Mouse (Mus musculus): ENCODE results near the gene Ptprg. TPM values are rescaled to one million over a fixed set of nuclear protein-coding genes. Genes with fewer than 3 reads are reported as not detected.

Ptprg gene
- polyA plus RNA-seq, 1 experiment from 2014 or later = 34.4 TPM

DNA sequence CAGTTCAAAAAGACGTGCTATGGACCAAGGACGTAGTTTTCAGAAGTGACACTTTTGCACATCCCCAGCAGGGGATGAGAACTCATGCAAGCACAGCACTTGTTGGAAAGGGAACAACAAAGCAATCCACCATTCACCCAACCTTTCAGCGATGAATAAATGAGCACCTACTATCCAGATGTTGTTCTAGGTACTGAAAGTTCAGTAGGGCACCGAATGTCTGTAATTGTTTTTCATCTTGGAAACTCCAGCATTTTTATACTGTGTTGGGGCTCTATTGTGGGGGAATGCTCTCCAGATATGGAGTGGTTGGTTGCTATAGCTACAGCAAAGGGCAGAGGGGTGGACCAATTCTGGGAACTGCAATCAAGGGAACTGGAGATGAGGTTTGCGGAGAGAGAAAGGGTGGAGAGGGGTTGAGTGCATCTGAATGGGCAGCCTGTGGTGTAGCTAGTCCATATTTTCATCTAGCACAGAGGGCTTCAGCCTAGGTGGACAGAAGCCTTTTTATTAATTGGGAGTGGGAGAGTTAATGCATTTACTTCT is 352.9 kb downstream of the Ptprg start:
- Histone ChIP-seq H3K27ac (no peak overlapping the region), H3K4me1 (peaks cover 9% of the 10 kb centered on the region), H3K4me3 (no peak overlapping the region), H3K9ac (no peak overlapping the region), H3K36me3 (no peaks in the 10 kb centered on the region), H3K4me2 (no peak overlapping the region), H3K9me3 (no peaks in the 10 kb centered on the region), H3K27me3 (no peaks in the 10 kb centered on the region)
- WGBS = 83% methylated on average over 5 of the region's 5 CpGs
- ATAC-seq (ENCODE audit: insufficient number of reproducible peaks, insufficient read depth, low FRiP score, low TSS enrichment, low read depth) = no peak

DNA sequence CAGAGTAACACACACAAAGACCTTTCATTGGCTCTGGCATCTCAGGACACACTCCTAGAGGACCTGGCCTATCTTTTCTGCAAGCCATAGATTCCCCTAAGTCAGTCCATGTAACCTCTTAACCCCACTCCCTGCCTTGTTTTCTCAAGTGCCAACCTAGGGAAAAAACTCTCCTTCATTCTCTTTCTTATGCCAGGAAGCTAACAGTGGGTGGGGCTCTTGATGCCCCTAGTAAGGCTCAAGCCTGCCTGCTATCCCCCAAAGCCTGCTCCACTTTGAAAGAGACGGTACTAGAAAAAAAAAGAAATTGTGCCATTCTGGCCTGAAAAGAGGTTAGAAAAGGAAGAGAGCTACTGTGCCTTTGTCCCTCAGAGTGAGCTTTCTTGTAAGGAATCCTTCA is 358.9 kb downstream of the Ptprg start:
- no peak for ATAC-seq (ENCODE audit: insufficient number of reproducible peaks, insufficient read depth, low FRiP score, low TSS enrichment, low read depth)
- no peaks in the 10 kb centered on the region for H3K9me3 ChIP-seq
- H3K4me3 ChIP-seq = no peak overlapping the region
- no peak overlapping the region for H3K9ac ChIP-seq
- H3K4me2 ChIP-seq = no peak overlapping the region
- no peaks in the 10 kb centered on the region for H3K27me3 ChIP-seq
- H3K36me3 ChIP-seq = no peaks in the 10 kb centered on the region
- H3K27ac ChIP-seq = no peak overlapping the region
- H3K4me1 ChIP-seq = no peaks in the 10 kb centered on the region
- WGBS = 87% methylated on average over 1 of the region's 1 CpGs

DNA sequence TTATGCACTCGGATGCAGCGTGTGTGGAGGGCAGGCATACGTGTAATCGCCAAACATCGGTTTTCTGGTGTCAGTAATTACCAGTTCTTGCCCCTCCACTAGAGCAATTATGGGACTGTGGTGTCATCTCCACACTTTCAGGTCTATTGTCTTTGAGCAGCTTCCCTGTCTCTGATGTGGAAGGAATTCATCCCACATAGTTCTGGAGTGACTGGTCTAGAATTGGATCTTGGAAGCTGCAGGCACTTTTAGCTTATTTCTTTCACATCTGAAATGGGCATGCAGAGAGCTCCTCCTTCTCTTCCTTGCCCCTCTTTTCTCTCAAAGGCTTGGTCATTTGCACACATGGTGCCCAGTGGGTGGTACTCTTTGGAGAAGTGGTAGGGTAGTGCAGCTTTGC is 363.9 kb downstream of the Ptprg start:
- ATAC-seq (ENCODE audit: insufficient number of reproducible peaks, insufficient read depth, low FRiP score, low TSS enrichment, low read depth) = no peak
- Histone ChIP-seq H3K36me3 (no peaks in the 10 kb centered on the region), H3K27ac (no peak overlapping the region), H3K4me2 (no peak overlapping the region), H3K27me3 (no peaks in the 10 kb centered on the region), H3K4me1 (no peaks in the 10 kb centered on the region), H3K9me3 (no peaks in the 10 kb centered on the region), H3K4me3 (no peak overlapping the region), H3K9ac (no peak overlapping the region)
- WGBS = 86% methylated on average over 5 of the region's 5 CpGs

DNA sequence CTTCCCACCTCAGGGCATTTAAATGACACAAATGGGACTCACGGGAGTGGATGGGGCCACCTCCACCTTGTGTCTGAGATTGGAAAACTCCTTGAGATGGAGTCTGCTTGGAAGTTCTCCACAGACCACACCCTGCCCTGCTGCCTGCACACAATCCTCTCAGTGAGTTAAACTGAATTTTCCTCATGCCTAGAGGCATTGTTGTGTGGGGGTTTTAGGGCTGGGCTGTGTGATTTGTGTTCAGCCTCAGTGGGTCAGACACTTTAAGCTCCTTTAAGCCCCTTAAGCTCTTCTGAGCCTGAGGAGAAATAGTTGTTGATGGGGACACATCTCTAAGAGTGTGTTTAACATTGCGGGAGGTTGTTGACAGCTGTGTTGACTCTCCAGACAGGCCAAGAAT is 375.2 kb downstream of the Ptprg start:
- no peak for ATAC-seq (ENCODE audit: insufficient number of reproducible peaks, insufficient read depth, low FRiP score, low TSS enrichment, low read depth)
- Histone ChIP-seq H3K4me1 (no peaks in the 10 kb centered on the region), H3K36me3 (no peaks in the 10 kb centered on the region), H3K4me2 (no peak overlapping the region), H3K9ac (no peak overlapping the region), H3K27me3 (no peaks in the 10 kb centered on the region), H3K27ac (no peak overlapping the region), H3K4me3 (no peak overlapping the region), H3K9me3 (no peaks in the 10 kb centered on the region)
- 59% methylated on average over 2 of the region's 2 CpGs for WGBS

DNA sequence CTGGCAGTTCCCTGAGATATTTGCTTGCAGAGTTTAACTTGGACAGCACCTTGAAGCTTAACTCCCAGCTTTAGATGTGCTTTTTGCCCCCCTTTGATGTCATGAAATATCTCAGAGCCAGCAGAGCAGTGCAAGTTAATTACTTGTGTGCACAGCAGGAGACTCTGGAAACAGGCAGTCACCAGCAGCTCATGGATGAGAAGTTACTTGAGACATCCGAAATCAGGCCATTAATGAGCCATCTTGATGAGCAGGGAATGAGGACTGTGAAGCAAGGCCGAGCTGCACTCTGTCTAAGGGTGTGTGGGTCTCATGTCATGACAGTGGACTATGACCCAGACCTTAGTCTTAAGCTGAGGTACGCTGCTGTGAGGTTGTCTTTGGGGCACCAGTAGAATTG is 379.2 kb downstream of the Ptprg start:
- H3K36me3 ChIP-seq = no peaks in the 10 kb centered on the region
- no peak overlapping the region for H3K4me3 ChIP-seq
- H3K27me3 ChIP-seq = no peaks in the 10 kb centered on the region
- no peak overlapping the region for H3K27ac ChIP-seq
- no peaks in the 10 kb centered on the region for H3K9me3 ChIP-seq
- 65% methylated on average over 3 of the region's 3 CpGs for WGBS
- no peak overlapping the region for H3K4me2 ChIP-seq
- H3K9ac ChIP-seq = no peak overlapping the region
- H3K4me1 ChIP-seq = no peaks in the 10 kb centered on the region
- ATAC-seq (ENCODE audit: insufficient number of reproducible peaks, insufficient read depth, low FRiP score, low TSS enrichment, low read depth) = no peak

DNA sequence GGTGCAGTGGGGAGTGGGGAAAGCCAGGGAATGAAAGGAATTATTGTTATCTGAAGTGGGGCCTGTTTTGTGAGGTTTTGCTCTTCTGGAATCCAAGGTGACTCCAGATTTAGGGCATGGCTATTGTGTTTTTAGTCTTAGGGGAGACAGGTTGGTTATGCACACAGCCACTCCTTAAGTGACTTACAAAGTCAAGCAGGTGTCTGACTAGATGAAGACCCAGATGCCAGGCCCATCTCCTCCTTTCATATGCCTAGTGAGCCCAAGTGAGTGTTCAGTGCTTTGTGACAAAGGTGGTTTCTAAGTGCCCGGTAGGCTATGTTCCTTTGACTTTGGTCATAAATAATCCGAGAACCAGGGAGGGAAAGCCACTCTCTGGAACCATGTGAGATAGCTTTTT is 381.2 kb downstream of the Ptprg start:
- no peak for ATAC-seq (ENCODE audit: insufficient number of reproducible peaks, insufficient read depth, low FRiP score, low TSS enrichment, low read depth)
- H3K27ac ChIP-seq = no peak overlapping the region
- H3K4me1 ChIP-seq = no peaks in the 10 kb centered on the region
- 96% methylated on average over 2 of the region's 2 CpGs for WGBS
- H3K36me3 ChIP-seq = no peaks in the 10 kb centered on the region
- no peak overlapping the region for H3K4me3 ChIP-seq
- no peak overlapping the region for H3K9ac ChIP-seq
- H3K27me3 ChIP-seq = no peaks in the 10 kb centered on the region
- H3K4me2 ChIP-seq = no peak overlapping the region
- no peaks in the 10 kb centered on the region for H3K9me3 ChIP-seq

DNA sequence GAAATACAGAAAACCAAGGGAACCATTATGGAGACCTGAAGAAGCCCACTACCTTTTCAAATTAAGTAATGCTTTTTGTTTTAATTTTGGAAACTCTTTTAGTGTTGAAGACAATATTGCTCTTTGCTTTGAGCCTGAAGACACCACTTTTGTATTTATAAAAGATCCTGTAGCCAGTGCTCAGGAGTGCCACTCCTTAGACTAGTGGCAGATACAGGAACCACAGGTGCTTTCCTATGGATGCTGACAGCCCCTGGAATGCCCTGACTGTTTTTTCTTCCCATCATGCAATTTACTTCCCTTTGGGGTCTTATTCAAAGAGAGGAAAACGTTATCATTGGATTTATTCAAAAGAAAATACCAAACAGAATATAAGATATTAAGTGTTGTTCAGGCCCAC is 381.9 kb downstream of the Ptprg start:
- Histone ChIP-seq H3K9me3 (no peaks in the 10 kb centered on the region), H3K9ac (no peak overlapping the region), H3K36me3 (no peaks in the 10 kb centered on the region), H3K27ac (no peak overlapping the region), H3K4me3 (no peak overlapping the region), H3K4me2 (no peak overlapping the region), H3K27me3 (no peaks in the 10 kb centered on the region), H3K4me1 (no peaks in the 10 kb centered on the region)
- 41% methylated on average over 1 of the region's 1 CpGs for WGBS
- no peak for ATAC-seq (ENCODE audit: insufficient number of reproducible peaks, insufficient read depth, low FRiP score, low TSS enrichment, low read depth)

DNA sequence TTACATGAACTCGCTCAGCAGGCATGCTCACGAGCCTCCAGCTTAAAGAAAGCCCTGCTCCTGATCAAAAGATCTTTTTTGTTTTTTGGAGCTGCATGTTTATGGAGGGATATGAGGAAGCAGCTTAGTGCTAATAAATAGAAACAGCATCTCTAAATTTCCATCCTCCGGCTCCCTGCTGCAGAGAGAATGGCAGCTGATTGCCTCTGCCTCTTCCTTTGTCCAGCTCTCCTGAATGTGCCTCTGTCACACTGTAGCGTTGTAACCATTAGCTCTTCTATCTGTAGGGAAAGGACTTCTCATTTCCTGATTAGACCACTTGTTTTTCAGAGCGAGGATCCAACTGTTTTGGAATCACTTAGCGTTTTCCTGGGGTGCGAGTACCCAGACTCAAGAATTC is 382.4 kb downstream of the Ptprg start:
- no peak for ATAC-seq (ENCODE audit: insufficient number of reproducible peaks, insufficient read depth, low FRiP score, low TSS enrichment, low read depth)
- Histone ChIP-seq H3K4me2 (no peak overlapping the region), H3K4me3 (no peak overlapping the region), H3K27ac (no peak overlapping the region), H3K9me3 (no peaks in the 10 kb centered on the region), H3K9ac (no peak overlapping the region), H3K36me3 (no peaks in the 10 kb centered on the region), H3K27me3 (no peaks in the 10 kb centered on the region), H3K4me1 (no peaks in the 10 kb centered on the region)
- WGBS = 75% methylated on average over 7 of the region's 7 CpGs

DNA sequence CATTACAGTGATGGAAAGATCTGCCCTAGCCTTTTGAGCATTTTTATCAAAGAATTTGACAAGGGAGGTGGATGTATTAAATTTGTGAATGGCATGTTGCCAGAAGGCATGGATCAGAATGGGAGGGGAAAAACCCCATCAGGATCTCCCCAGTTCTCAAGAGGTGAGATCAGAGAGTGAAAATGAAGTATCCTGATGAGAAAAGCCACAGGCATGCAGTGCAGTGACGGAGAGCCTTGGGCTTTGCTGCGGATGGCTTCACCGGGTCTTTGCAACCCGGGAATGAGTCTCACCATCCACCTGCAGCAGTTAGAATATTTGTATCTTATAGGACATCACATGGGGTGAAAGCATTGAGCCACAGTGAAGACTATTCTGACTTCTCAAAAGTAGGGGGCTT is 385.6 kb downstream of the Ptprg start:
- no peak overlapping the region for H3K9ac ChIP-seq
- H3K9me3 ChIP-seq = no peaks in the 10 kb centered on the region
- no peaks in the 10 kb centered on the region for H3K27me3 ChIP-seq
- H3K27ac ChIP-seq = no peak overlapping the region
- ATAC-seq (ENCODE audit: insufficient number of reproducible peaks, insufficient read depth, low FRiP score, low TSS enrichment, low read depth) = no peak
- H3K4me3 ChIP-seq = no peak overlapping the region
- H3K4me1 ChIP-seq = no peaks in the 10 kb centered on the region
- WGBS = 69% methylated on average over 4 of the region's 4 CpGs
- H3K36me3 ChIP-seq = no peaks in the 10 kb centered on the region
- H3K4me2 ChIP-seq = no peak overlapping the region

DNA sequence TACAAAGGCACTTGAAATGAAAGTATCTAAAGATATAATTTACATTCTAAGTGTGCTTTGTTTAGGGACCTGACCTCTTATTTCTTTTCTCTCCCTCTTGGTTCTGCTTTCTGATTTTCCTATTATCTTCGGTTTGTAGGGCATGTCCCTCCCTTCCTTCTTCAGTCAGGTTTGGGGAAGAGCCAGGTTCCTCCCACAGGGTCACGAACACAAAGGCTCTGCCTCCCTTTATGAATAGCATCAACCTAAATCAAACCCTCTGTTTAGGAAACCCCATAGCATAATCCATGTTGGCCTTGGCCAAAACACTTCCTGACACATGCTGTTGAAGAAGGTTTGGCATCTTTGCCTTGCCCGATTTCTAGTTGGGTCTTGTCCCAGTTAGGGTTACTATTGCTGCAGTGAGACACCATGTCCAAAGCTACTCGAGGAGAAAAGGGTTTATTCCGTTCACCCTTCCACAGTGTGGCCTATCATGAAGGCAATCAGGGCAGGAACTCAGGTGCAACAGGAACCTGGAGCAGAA is 388.7 kb downstream of the Ptprg start:
- 73% methylated on average over 5 of the region's 5 CpGs for WGBS

DNA sequence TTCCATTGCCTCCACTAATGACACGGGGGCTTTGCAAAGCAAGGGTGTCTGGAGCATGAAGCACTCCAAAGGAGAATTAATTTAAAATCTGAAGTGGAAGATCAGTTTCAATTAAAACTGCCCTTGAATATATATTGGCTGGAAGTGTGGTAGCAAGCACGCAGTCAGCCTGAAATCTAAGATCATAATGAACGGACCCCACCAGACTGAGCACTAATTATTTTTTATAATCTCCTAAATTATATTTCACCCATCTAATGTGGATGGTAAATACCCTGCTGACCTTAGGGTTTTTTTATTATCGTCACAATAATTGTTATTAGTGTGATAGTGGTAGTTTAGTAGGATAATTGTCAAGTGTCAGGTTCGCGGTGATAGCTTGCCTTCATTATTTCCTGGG is 397.0 kb downstream of the Ptprg start:
- no peak overlapping the region for H3K9ac ChIP-seq
- no peak overlapping the region for H3K4me3 ChIP-seq
- H3K4me1 ChIP-seq = no peaks in the 10 kb centered on the region
- H3K36me3 ChIP-seq = peaks cover 9% of the 10 kb centered on the region; the same call in 1 of the 2 replicates
- no peaks in the 10 kb centered on the region for H3K9me3 ChIP-seq
- WGBS = 81% methylated on average over 6 of the region's 6 CpGs
- H3K4me2 ChIP-seq = no peak overlapping the region
- ATAC-seq (ENCODE audit: insufficient number of reproducible peaks, insufficient read depth, low FRiP score, low TSS enrichment, low read depth) = no peak
- H3K27ac ChIP-seq = no peak overlapping the region
- H3K27me3 ChIP-seq = no peaks in the 10 kb centered on the region

More for the DNA sequence above, 388.7 kb downstream of the Ptprg start:
- Histone ChIP-seq H3K36me3 (no peaks in the 10 kb centered on the region), H3K9ac (no peak overlapping the region), H3K9me3 (no peaks in the 10 kb centered on the region), H3K4me1 (no peaks in the 10 kb centered on the region), H3K4me3 (no peak overlapping the region), H3K27ac (no peak overlapping the region), H3K27me3 (no peaks in the 10 kb centered on the region), H3K4me2 (no peak overlapping the region)
- ATAC-seq (ENCODE audit: insufficient number of reproducible peaks, insufficient read depth, low FRiP score, low TSS enrichment, low read depth) = no peak

DNA sequence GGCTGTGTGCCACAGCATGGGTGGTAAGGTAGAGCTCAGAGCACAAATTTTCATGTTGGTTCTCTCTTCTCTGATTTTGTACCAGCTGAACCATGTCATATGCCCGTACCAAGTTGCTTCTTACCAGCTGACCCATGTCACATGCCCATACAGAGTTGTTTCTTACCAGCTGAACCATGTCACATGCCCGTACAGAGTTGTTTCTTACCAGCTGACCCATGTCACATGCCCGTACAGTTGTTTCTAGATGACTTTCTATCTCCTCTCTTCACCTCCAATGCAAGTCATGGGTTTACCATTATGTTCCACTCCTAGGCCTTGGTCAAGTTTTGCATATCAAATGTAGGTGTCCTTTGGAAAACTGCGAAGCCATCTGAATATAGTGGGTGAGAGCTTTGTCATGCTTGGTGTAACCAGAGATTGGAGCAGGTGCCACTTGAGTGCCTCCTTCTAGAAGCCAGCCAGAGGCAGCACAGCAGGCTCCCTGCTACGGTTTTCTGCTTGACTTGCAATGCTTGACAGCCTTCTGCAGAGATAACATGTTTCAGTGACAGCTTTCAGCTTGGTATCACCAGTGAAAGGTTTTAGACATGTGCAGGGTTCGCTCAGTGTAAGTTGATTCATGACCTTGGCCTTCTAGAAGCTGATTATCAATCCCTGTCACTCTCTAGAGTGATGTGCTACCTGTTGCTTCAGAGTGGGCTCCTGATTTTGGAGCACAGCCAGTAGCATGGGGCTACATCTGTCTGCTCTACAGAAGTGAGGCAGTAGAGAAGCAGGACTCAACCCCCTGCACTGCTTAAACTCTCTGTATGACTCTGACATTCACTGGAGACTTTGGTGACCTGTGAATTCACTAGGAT is 401.9 kb downstream of the Ptprg start:
- WGBS = 82% methylated on average over 6 of the region's 6 CpGs
- no peaks in the 10 kb centered on the region for H3K9me3 ChIP-seq
- peaks cover 9% of the 10 kb centered on the region; the same call in 1 of the 2 replicates for H3K36me3 ChIP-seq
- no peak overlapping the region for H3K4me2 ChIP-seq
- no peak overlapping the region for H3K4me3 ChIP-seq
- no peak overlapping the region for H3K9ac ChIP-seq
- ATAC-seq (ENCODE audit: insufficient number of reproducible peaks, insufficient read depth, low FRiP score, low TSS enrichment, low read depth) = no peak
- H3K27ac ChIP-seq = no peak overlapping the region
- H3K27me3 ChIP-seq = no peaks in the 10 kb centered on the region
- no peaks in the 10 kb centered on the region for H3K4me1 ChIP-seq

All from embryonic facial prominence, embryonic 13.5 days (tissue).